Mouse (Mus musculus) hindbrain, embryonic 16.5 days (tissue): ENCODE results near the gene Majin. TPM values are rescaled to one million over a fixed set of nuclear protein-coding genes. Genes with fewer than 3 reads are reported as not detected.

Experiments used
- ATAC-seq: fragments of 200-750 bp; cut with Nextera tagmentation; 2 replicates; pipeline ENCODE4 v1.8.0; 2017; ENCODE audit warnings: moderate TSS enrichment, moderate library complexity
- H3K27ac ChIP-seq: fragments of 300-500 bp; sonication (generic); 2 replicates; pipeline ENCODE4 v1.5.1; 2014; ENCODE audit warnings: low read depth, mild to moderate bottlenecking, control low read depth, low read length, moderate library complexity
- H3K27me3 ChIP-seq: fragments of 300-500 bp; sonication (generic); replicated peaks from 2 replicates; pipeline ENCODE4 v1.6.1; 2014; ENCODE audit warnings: low read length; ENCODE audit not compliant: control insufficient read depth, insufficient read depth
- H3K36me3 ChIP-seq: fragments of 300-500 bp; sonication (generic); 2 replicates; pipeline ENCODE4 v1.6.1; 2014; ENCODE audit warnings: mild to moderate bottlenecking, low read length, moderate library complexity, mixed read lengths; ENCODE audit not compliant: control insufficient read depth, insufficient read depth
- H3K4me1 ChIP-seq: fragments of 300-500 bp; sonication (generic); 2 replicates; pipeline ENCODE4 v1.6.1; 2014; ENCODE audit warnings: low read depth, low read length; ENCODE audit not compliant: control insufficient read depth, insufficient read depth
- H3K4me2 ChIP-seq: fragments of 300-500 bp; sonication (generic); 2 replicates; pipeline ENCODE4 v1.6.1; 2014; ENCODE audit warnings: mild to moderate bottlenecking, low read length, control low read depth, moderate library complexity
- H3K4me3 ChIP-seq: fragments of 300-500 bp; sonication (generic); 2 replicates; pipeline ENCODE4 v1.5.1; 2014; ENCODE audit warnings: mild to moderate bottlenecking, low read length, control low read depth, moderate library complexity
- H3K9ac ChIP-seq: fragments of 300-500 bp; sonication (generic); 2 replicates; pipeline ENCODE4 v1.6.1; 2014; ENCODE audit warnings: low read depth, mild to moderate bottlenecking, control low read depth, low read length, moderate library complexity
- H3K9me3 ChIP-seq: fragments of 300-500 bp; sonication (generic); 2 replicates; pipeline ENCODE4 v1.6.1; 2014; ENCODE audit warnings: mild to moderate bottlenecking, low read length, moderate library complexity; ENCODE audit not compliant: control insufficient read depth
- WGBS: fragments of 180-500 bp; shearing (Covaris S2); extraction: QIAGEN DNeasy Blood & Tissue Kit; methylation state at CpG from one replicate; pipeline ENCODE4 v1.1.7; 2014; 5-methylcytosine and 5-hydroxymethylcytosine counted together
- polyA plus RNA-seq: library from polyadenylated mRNA; unstranded; fragments of >200 nt; fragmentation: Nextera tagmentation; extraction: Ambion mirVana; gene quantifications from 2 replicates; pipeline ENCODE4 v1.2.1, GENCODE M21; 2015

The Majin gene
- polyA plus RNA-seq, 1 experiment from 2014 or later, result 0.10 TPM

- 90% methylated on average over 8 of the region's 8 CpGs for WGBS
- peaks cover 31% of the 10 kb centered on the region for H3K36me3 ChIP-seq
- H3K9me3 ChIP-seq, result no peaks in the 10 kb centered on the region
- H3K4me2 ChIP-seq, result no peak overlapping the region
- H3K4me3 ChIP-seq, result no peak overlapping the region
- H3K9ac ChIP-seq, result no peak overlapping the region
- H3K27ac ChIP-seq, result no peak overlapping the region
- H3K27me3 ChIP-seq, result no peaks in the 10 kb centered on the region
- no peak for ATAC-seq
- H3K4me1 ChIP-seq, result no peaks in the 10 kb centered on the region
Measured at GRCm38 (mm10) chr19:6262839-6263433, 78.7 kb downstream of the Majin start.

- Histone ChIP-seq H3K9me3 (no peaks in the 10 kb centered on the region), H3K36me3 (peaks cover 23% of the 10 kb centered on the region), H3K27ac (no peak overlapping the region), H3K9ac (no peak overlapping the region), H3K4me2 (no peak overlapping the region), H3K4me1 (no peaks in the 10 kb centered on the region), H3K27me3 (no peaks in the 10 kb centered on the region), H3K4me3 (no peak overlapping the region)
- no peak for ATAC-seq
- 85% methylated on average over 9 of the region's 9 CpGs for WGBS
Measured at GRCm38 (mm10) chr19:6264200-6264599, 80.0 kb downstream of the Majin start.

- Histone ChIP-seq H3K4me1 (no peaks in the 10 kb centered on the region), H3K9me3 (no peaks in the 10 kb centered on the region), H3K4me2 (no peak overlapping the region), H3K36me3 (peaks cover 21% of the 10 kb centered on the region), H3K27me3 (no peaks in the 10 kb centered on the region), H3K27ac (no peak overlapping the region), H3K9ac (no peak overlapping the region), H3K4me3 (no peak overlapping the region)
- 90% methylated on average over 8 of the region's 8 CpGs for WGBS
- no peak for ATAC-seq
Measured at GRCm38 (mm10) chr19:6264945-6265344, 80.8 kb downstream of the Majin start.

- no peaks in the 10 kb centered on the region for H3K4me1 ChIP-seq
- WGBS, result 63% methylated on average over 6 of the region's 6 CpGs
- no peak overlapping the region for H3K4me3 ChIP-seq
- H3K4me2 ChIP-seq, result no peak overlapping the region
- H3K9me3 ChIP-seq, result no peaks in the 10 kb centered on the region
- peaks cover 14% of the 10 kb centered on the region for H3K36me3 ChIP-seq
- ATAC-seq, result no peak
- no peak overlapping the region for H3K9ac ChIP-seq
- no peaks in the 10 kb centered on the region for H3K27me3 ChIP-seq
- no peak overlapping the region for H3K27ac ChIP-seq
Measured at GRCm38 (mm10) chr19:6265727-6266182, 81.6 kb downstream of the Majin start.

GRCm38 (mm10) chr19:6267306-6268169 lies 83.3 kb downstream of the Majin start:
- Histone ChIP-seq H3K9me3 (no peaks in the 10 kb centered on the region), H3K9ac (no peak overlapping the region)

GRCm38 (mm10) chr19:6268170-6268528 lies 84.0 kb downstream of the Majin start:
- Histone ChIP-seq H3K9me3 (no peaks in the 10 kb centered on the region), H3K4me1 (no peaks in the 10 kb centered on the region), H3K27ac (no peak overlapping the region), H3K4me2 (no peak overlapping the region), H3K36me3 (no peaks in the 10 kb centered on the region), H3K27me3 (no peaks in the 10 kb centered on the region), H3K9ac (no peak overlapping the region), H3K4me3 (no peak overlapping the region)
- ATAC-seq, result peak; percentile 78; the same call in 1 of the 2 replicates
- 13% methylated on average over 8 of the region's 8 CpGs for WGBS

More at GRCm38 (mm10) chr19:6267306-6268169, 83.3 kb downstream of the Majin start:
- H3K4me1 ChIP-seq, result no peaks in the 10 kb centered on the region
- H3K36me3 ChIP-seq, result no peaks in the 10 kb centered on the region
- 0 out of 2 replicates have a peak overlapping the region, but pooled peaks have one; percentile 6 for H3K27ac ChIP-seq
- no peaks in the 10 kb centered on the region for H3K27me3 ChIP-seq
- 67% methylated on average over 11 of the region's 11 CpGs for WGBS
- ATAC-seq, result no peak
- H3K4me2 ChIP-seq, result no peak overlapping the region
- no peak overlapping the region for H3K4me3 ChIP-seq

- no peak overlapping the region for H3K4me2 ChIP-seq
- H3K27ac ChIP-seq, result no peak overlapping the region
- no peak overlapping the region for H3K4me3 ChIP-seq
- no peaks in the 10 kb centered on the region for H3K4me1 ChIP-seq
- no peaks in the 10 kb centered on the region for H3K36me3 ChIP-seq
- WGBS, result 82% methylated on average over 7 of the region's 7 CpGs
- H3K9me3 ChIP-seq, result no peaks in the 10 kb centered on the region
- no peak overlapping the region for H3K9ac ChIP-seq
- no peak for ATAC-seq
- no peaks in the 10 kb centered on the region for H3K27me3 ChIP-seq
Measured at GRCm38 (mm10) chr19:6268670-6269132, 84.5 kb downstream of the Majin start.

GRCm38 (mm10) chr19:6269798-6270475 lies 85.7 kb downstream of the Majin start:
- Histone ChIP-seq H3K4me1 (no peaks in the 10 kb centered on the region), H3K27me3 (no peaks in the 10 kb centered on the region), H3K27ac (no peak overlapping the region), H3K9me3 (no peaks in the 10 kb centered on the region), H3K4me3 (no peak overlapping the region), H3K4me2 (no peak overlapping the region), H3K9ac (no peak overlapping the region), H3K36me3 (no peaks in the 10 kb centered on the region)
- ATAC-seq, result no peak
- 88% methylated on average over 8 of the region's 8 CpGs for WGBS

- Histone ChIP-seq H3K4me1 (peaks cover 1% of the 10 kb centered on the region), H3K36me3 (no peaks in the 10 kb centered on the region), H3K4me2 (no peak overlapping the region), H3K27me3 (no peaks in the 10 kb centered on the region), H3K27ac (no peak overlapping the region), H3K9ac (no peak overlapping the region), H3K9me3 (no peaks in the 10 kb centered on the region), H3K4me3 (no peak overlapping the region)
- no peak for ATAC-seq
- 59% methylated on average over 9 of the region's 9 CpGs for WGBS
Measured at GRCm38 (mm10) chr19:6270661-6271060, 86.5 kb downstream of the Majin start.
